Mouse (Mus musculus): ENCODE measurements around the gene Perm1.

The Perm1 gene

GRCm38 (mm10) chr4:156200623-156201475 is 14.8 kb upstream of the Perm1 start, which contains the start of gene Isg15:
Gene Isg15 (minus strand): TSS chr4:156200818.
- DNase-seq, result no peak

- peak; percentile 73 for DNase-seq
These were observed 13.2 kb upstream of the Perm1 start for GRCm38 (mm10) chr4:156202462-156202893.

- DNase-seq, result peak; percentile 82
These were observed 12.7 kb upstream of the Perm1 start, which contains the start of gene AW011738 for GRCm38 (mm10) chr4:156203001-156203412. Gene AW011738 (plus strand): TSS chr4:156203304.

GRCm38 (mm10) chr4:156203413-156204131 is 12.1 kb upstream of the Perm1 start:
- no peak for DNase-seq

GRCm38 (mm10) chr4:156208872-156209271 is 6.8 kb upstream of the Perm1 start:
- no peak for DNase-seq

GRCm38 (mm10) chr4:156209963-156210635 is 5.6 kb upstream of the Perm1 start:
- DNase-seq, result no peak

GRCm38 (mm10) chr4:156213134-156213533 is 2.5 kb upstream of the Perm1 start:
- no peak for DNase-seq

GRCm38 (mm10) chr4:156216196-156216595 is 528 bp downstream of the Perm1 start:
- DNase-seq, result no peak

- DNase-seq, result no peak
These were observed 1.5 kb downstream of the Perm1 start for GRCm38 (mm10) chr4:156217022-156217669.

GRCm38 (mm10) chr4:156217838-156218237 is 2.2 kb downstream of the Perm1 start:
- DNase-seq, result no peak

GRCm38 (mm10) chr4:156219936-156220335 is 4.3 kb downstream of the Perm1 start:
- no peak for DNase-seq

GRCm38 (mm10) chr4:156224276-156224675 is 8.6 kb downstream of the Perm1 start:
- no peak for DNase-seq

GRCm38 (mm10) chr4:156227752-156228392 is 12.2 kb downstream of the Perm1 start:
- DNase-seq, result no peak

GRCm38 (mm10) chr4:156228393-156229024 is 12.8 kb downstream of the Perm1 start:
- DNase-seq, result peak; percentile 62

GRCm38 (mm10) chr4:156234021-156234501 is 18.4 kb downstream of the Perm1 start:
- DNase-seq, result no peak

GRCm38 (mm10) chr4:156234701-156235213 is 19.1 kb downstream of the Perm1 start, which contains the start of gene Plekhn1:
Gene Plekhn1 (minus strand): TSS chr4:156234857.
- DNase-seq, result peak; percentile 77

GRCm38 (mm10) chr4:156235360-156235770 is 19.7 kb downstream of the Perm1 start:
- DNase-seq, result peak; percentile 43

GRCm38 (mm10) chr4:156235808-156236533 is 20.3 kb downstream of the Perm1 start, which contains the start of gene Noc2l:
Gene Noc2l (plus strand): TSS chr4:156236010.
- DNase-seq, result peak; percentile 95

GRCm38 (mm10) chr4:156236651-156237447 is 21.2 kb downstream of the Perm1 start:
- DNase-seq, result peak; percentile 66

Measured in liver (tissue).